Mouse (Mus musculus) NIH3T3 (cell line): ENCODE results near the gene Kank2.

Experiments used
- DNase-seq: peaks from one replicate; pipeline ENCODE4 v3.0.0-alpha.2; 2012; ENCODE audit warnings: low read depth

Kank2 gene

DNA sequence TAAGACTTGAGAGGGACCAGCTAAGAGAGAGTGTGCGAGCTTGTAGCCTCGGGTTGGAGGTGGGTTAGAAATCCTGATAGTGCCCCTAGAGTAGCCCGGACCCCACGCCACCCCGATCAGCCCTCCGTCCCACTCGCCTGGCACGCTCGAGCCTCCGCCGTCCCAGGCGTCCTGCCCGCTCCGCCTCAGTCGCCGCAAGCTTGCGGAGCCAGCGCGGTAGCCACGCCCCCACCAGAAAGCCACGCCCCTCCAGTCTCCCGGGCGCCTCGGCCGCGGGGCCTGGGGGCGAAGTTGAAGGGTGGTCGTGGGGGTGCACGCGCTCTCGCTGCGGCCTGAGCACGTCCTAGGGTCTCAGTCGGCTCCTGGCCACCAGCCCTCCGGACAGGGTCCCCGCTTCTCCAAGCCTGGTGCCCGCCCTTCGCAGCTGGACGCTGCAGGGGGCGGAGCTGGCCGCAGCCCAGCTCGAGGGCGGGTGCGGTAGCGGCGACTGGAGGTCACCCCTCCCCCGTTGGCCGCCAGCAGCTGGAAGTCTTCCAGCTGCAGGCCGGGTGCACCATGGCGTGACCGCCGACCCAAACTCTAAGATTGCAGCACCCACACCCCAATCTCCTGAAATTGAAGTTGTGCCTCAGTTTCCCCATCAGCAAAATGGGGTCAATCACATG lies at the start of gene Kank2:
Gene Kank2, minus strand, starts transcription at position 400 of the 665 bp plus-strand sequence.
- DNase-seq: peak; percentile 85

DNA sequence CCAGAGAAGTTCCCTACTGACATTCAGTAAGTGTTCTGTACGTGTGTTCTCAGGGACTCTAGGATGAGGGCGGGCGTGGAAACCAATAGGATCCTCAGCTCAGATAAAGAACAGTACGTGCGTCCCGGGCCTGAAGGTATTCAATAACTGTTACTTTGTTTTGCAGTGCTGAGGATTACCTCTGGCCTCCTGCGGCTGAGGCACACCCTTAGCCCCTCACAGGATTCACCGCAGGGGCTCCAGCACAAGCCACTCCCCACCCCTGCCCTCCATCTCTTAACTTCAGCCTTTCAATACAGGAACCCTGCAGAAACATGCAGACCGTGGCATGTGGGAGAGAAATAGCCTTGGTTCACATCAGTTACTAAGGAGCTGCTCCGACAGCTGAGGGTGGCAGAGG lies 49.4 kb upstream of the Kank2 start:
- no peak for DNase-seq

- DNase-seq: no peak
Measured at GRCm38 (mm10) chr9:21847425-21847824, 48.9 kb upstream of the Kank2 start.

DNA sequence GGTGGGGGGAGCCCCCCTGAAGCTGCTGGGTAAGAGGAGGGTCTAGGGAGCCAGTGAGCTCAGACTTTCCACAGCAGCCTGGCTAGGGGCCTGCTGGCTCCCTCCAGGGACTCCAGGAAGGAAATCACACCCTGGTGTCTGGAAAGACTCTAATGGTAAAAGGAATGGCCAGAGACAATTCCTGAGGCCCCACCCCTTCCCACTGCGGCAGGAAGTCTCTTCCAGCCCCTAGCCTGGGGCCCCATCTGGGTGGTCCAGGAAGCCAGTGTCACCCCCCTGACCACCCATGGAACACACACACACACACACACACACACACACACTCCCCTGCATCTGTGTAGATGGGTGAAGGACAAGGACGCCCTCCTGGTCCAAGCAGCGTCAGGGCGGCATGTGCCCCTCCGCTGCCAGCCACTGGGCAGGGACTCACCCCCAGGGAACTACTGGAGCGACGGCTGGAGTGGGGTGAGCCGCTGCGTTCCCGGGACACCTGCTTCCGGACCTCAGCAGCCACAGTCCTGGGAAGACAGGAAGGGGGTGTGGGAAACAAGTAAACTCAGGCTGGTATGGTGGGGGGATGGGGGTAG lies 48.3 kb upstream of the Kank2 start:
- no peak for DNase-seq

DNA sequence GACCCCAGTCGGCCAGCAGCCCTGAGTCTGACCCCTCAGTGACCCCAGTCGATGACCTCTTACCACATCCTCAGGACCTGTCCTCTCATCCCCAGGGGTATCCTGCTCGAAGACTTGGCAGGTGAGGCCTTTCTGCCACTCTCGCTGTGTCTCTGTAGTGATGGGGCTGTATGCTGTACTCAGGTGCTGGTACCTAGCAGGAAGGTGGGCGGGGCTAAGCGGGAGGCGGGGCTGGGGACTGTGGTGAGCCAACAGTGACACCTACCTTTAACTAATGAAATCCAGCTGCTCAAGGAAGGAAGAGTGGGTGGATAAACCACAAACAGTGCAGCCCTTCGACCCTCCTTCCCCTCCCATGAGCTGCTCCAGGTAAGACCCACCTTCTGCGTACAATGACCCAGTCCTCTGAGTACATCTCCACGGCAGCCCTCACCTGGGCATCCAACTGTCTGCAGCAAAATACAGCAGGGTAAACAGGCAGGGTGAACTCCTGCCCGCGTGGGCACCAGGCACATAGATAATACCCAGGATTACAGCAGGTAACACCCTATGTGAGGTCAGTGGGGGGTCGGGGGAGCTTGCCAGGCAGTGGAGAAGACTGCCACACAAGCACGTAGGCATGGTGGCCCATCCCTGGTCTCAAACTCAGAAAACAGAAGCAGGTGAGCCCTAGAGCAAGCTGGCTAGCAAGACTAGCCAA lies 47.0 kb upstream of the Kank2 start:
- DNase-seq: no peak

DNA sequence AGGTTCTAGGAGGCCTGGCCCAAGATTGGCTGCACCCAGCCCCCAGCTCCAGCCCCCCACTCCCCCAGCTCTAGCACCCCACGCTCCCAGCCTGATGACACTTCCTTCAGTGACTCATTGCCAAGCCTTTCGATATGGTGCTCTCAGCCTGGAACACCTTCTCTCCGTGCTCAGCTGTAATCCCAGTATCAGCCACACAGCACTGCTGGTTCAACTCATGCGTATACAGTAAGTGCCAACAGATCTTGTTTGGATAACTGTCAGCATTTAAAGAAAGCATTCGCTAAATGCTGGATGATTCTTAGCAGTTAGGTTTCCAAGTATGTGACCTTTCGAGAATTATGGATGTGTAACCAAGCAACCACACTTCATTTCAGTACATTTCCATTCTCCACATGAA lies 44.5 kb upstream of the Kank2 start:
- DNase-seq: no peak

GRCm38 (mm10) chr9:21842391-21842790 lies 43.8 kb upstream of the Kank2 start:
- no peak for DNase-seq

GRCm38 (mm10) chr9:21841340-21841739 lies 42.8 kb upstream of the Kank2 start:
- DNase-seq: no peak

- DNase-seq: peak; percentile 76
Measured at GRCm38 (mm10) chr9:21840115-21840787, 41.7 kb upstream of the Kank2 start.

DNA sequence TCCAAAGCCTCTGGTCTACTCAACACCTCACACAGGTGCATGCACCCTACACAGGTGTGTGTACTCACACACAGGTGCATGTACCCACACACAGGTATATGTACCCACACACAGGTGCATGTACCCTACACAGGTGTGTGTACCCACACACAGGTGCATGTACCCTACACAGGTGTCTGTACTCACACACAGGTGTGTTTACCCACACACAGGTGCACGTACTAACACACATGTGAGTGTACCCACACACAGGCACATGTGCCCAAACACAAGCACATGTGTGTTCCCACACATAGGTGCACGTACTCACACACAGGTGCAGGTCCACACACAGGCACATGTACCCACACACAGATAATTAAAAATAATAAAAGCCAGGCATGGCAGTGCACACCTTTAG lies 39.1 kb upstream of the Kank2 start:
- no peak for DNase-seq

- DNase-seq: peak; percentile 77
Measured at GRCm38 (mm10) chr9:21835258-21835912, 36.8 kb upstream of the Kank2 start, which contains the start of gene Angptl8. Gene Angptl8 (plus strand): TSS chr9:21835510.

DNA sequence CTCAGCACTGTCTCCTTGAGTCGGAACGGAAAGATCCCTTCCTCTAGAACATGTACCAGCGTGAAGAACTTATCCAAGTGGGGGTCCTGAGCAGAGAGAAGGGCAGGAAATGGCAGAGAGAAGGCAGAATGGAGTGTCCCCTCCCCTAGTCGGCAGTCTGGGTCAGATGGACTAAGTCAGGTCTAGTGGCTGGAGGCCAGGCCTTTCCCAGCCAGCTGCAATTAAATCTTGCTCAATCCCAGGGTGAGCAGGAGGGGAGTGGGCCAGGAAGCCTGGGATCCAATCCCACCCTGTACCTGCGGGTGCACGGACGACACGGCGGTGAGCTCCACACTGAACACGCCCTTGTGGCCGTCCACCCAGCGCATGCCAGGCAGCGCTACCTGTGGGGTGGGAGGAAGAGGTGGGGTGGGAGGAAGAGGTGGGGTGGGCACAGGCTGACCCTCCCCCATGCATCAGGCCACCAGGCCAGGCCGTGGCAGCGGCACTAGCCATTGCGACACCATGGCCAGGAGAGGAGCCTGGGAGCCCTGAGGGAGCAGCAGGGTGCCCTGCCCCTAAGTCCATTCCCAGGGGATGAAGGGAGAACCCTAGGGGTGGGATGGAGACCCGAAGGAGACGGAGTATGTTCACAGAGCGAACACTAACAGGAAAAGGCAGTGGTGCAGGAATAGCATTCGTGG lies 33.2 kb upstream of the Kank2 start:
- DNase-seq: peak; percentile 20

- no peak for DNase-seq
Measured at GRCm38 (mm10) chr9:21830936-21831335, 32.4 kb upstream of the Kank2 start.

DNA sequence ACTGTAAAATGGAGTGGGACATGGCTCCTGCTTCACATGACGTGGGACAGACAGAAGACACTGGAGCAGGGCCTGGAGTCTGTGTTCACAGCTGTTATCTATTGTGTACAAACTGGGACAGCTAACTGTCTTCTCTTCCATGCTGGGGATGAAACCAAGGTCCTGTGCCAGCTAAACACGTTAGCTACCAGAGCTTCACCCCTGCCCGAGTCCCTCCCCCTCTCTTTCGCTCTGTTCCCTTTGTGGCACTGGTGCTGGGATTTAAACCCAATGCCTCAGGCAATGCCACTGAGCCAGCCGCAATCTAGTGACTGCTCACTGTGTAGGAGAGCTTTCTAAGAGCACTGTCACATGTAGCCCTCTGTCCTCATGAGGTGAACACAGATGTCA lies 31.9 kb upstream of the Kank2 start:
- DNase-seq: no peak

- no peak for DNase-seq
Measured at GRCm38 (mm10) chr9:21829834-21830460, 31.4 kb upstream of the Kank2 start.

- DNase-seq: no peak
Measured at GRCm38 (mm10) chr9:21824366-21824765, 25.8 kb upstream of the Kank2 start.

GRCm38 (mm10) chr9:21823957-21824356 lies 25.4 kb upstream of the Kank2 start:
- no peak for DNase-seq

DNA sequence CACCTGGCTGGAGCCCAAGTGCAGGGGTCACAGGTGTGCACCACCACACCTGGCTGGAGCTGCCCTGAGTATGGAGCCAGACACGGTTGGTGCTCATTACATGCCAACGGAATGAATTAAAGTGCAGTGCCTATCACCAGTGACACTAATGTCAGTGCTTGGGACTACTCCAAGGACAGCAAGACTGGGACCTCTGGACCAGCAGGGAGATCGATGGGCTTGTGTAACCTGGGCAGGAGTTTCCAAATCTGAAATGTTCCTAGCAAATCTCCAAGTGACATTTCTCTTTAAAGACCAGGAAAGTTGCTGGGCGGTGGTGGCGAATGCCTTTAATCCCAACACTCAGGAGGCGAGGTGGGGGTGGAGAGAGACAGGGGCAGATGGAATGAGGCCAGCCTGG lies 24.1 kb upstream of the Kank2 start:
- no peak for DNase-seq

DNA sequence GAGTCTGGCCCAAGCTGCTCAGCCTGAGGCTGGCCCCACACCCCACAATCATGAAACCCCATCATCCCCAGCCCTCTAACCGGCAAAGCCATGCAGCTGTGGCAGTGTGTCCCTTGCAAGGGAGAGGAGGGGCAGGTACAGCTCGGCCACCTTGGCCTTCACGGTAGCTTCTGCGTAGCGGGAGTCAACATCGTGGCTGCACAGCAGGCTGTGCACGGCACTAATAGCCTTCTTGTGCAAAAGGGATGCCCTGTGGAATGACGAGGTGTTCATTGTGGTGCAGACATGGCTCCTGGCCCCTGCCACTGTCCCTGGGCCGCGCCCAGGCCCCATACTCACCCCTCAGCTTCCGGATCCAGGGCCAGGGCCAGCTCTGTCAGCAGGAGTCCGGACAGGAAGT lies 21.6 kb upstream of the Kank2 start:
- DNase-seq: no peak

DNA sequence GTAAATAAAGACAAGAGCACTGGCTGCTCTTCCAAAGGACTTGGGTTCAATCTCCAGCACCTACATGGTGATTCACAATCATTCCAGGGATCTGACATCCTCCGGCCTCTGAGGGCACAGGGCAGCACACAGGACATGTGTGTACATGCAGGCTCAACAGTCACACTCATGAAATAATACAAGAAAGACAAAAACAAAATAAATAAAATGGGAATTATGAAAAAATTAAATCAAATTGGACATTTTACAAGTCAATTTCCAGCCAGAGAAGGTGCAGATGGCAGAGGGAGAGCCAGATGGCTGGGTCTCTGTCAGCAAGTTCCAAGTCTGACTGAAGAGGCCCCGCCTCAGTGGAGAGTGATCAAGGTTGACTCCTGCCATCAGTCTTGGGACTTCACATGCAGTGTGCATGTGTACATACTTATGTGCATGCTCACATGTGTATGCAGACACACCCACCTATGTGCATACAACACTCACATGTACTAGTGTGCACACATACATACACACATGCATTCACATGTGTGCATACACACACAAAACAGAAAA lies 20.7 kb upstream of the Kank2 start:
- no peak for DNase-seq

- DNase-seq: no peak
Measured at GRCm38 (mm10) chr9:21818561-21818960, 20.0 kb upstream of the Kank2 start.
